Mouse (Mus musculus) heart, postnatal 14 days (tissue): ENCODE measurements around the gene Duoxa1. TPM values are rescaled to one million over a fixed set of nuclear protein-coding genes. Genes with fewer than 3 reads are reported as not detected.
"Not testable (repeated sequence)": the region's sequence is repeated elsewhere in the genome, so short reads cannot be mapped to it uniquely, and the experiment has no call there.

Experiments
- DNase-seq, 2 experiments: peaks; one replicate each; pipeline ENCODE4 v3.0.0; 2021 to 2022
- intact Hi-C: fragments of 180-260 bp; cut with DNase I; formaldehyde crosslinking; loops from one replicate; pipeline ENCODE4 v1.15.1; 2025
- total RNA-seq, 2 experiments: library from RNA; stranded (reverse); gene quantifications; 2 replicates each; pipeline ENCODE4 v1.2.3; 2021

Gene Duoxa1
- total RNA-seq, 2 experiments from 2014 or later, result 0.19 to 0.56 TPM

- intact Hi-C loops, result no loop called here
- DNase-seq, result peak; percentile 31 to 41
Measured at GRCm38 (mm10) chr2:122334170-122334569, 20.6 kb upstream of the Duoxa1 start.

- no peak for DNase-seq
- intact Hi-C loops, result no loop called here
Measured at GRCm38 (mm10) chr2:122332222-122332621, 18.7 kb upstream of the Duoxa1 start.

- intact Hi-C loops, DNase-seq: not testable (repeated sequence)
Measured at GRCm38 (mm10) chr2:122330317-122330716, 16.8 kb upstream of the Duoxa1 start.

- DNase-seq, result no peak
- intact Hi-C loops, result no loop called here
Measured at GRCm38 (mm10) chr2:122327986-122328385, 14.5 kb upstream of the Duoxa1 start.

- no peak for DNase-seq
- intact Hi-C loops, result no loop called here
Measured at GRCm38 (mm10) chr2:122325361-122325760, 11.8 kb upstream of the Duoxa1 start.

GRCm38 (mm10) chr2:122324586-122324985 lies 11.1 kb upstream of the Duoxa1 start:
- DNase-seq, result no peak
- intact Hi-C loops, result no loop called here

- DNase-seq, result no peak
- intact Hi-C loops, result no loop called here
Measured at GRCm38 (mm10) chr2:122323960-122324359, 10.4 kb upstream of the Duoxa1 start.

GRCm38 (mm10) chr2:122317384-122317783 lies 3.9 kb upstream of the Duoxa1 start:
- intact Hi-C loops, result no loop called here
- no peak for DNase-seq

GRCm38 (mm10) chr2:122315372-122315771 lies 1.8 kb upstream of the Duoxa1 start, which contains the start of gene Duox1:
Gene Duox1, plus strand, starts transcription at chr2:122315672.
- intact Hi-C loops, result no loop called here
- no peak for DNase-seq

- DNase-seq, result peak; percentile 60 to 76
Measured at GRCm38 (mm10) chr2:122312722-122313417, 660 bp downstream of the Duoxa1 start.

GRCm38 (mm10) chr2:122311561-122311960 lies 2.0 kb downstream of the Duoxa1 start:
- intact Hi-C loops, result no loop called here

More at GRCm38 (mm10) chr2:122312722-122313417, 660 bp downstream of the Duoxa1 start:
- intact Hi-C loops, result no loop called here

GRCm38 (mm10) chr2:122309647-122310046 lies 3.9 kb downstream of the Duoxa1 start:
- no peak for DNase-seq
- intact Hi-C loops, result no loop called here

More at GRCm38 (mm10) chr2:122311561-122311960, 2.0 kb downstream of the Duoxa1 start:
- no peak for DNase-seq

- intact Hi-C loops, result no loop called here
- DNase-seq, result no peak
Measured at GRCm38 (mm10) chr2:122306184-122306583, 7.3 kb downstream of the Duoxa1 start.

GRCm38 (mm10) chr2:122305097-122305892 lies 8.2 kb downstream of the Duoxa1 start:
- DNase-seq, result no peak

GRCm38 (mm10) chr2:122304544-122304943 lies 9.0 kb downstream of the Duoxa1 start:
- intact Hi-C loops, result loop anchor here (5.0 kb wide), 1 partner anchor 57 kb away; no protein-coding TSS in a partner anchor
- no peak for DNase-seq

More at GRCm38 (mm10) chr2:122305097-122305892, 8.2 kb downstream of the Duoxa1 start:
- intact Hi-C loops, result no loop called here

GRCm38 (mm10) chr2:122302574-122303241 lies 10.8 kb downstream of the Duoxa1 start:
- intact Hi-C loops, result loop anchor here (2.0 to 5.0 kb wide), 2 partner anchors 55 to 108 kb away; no protein-coding TSS in a partner anchor
- DNase-seq, result peak; percentile 62 to 71

- intact Hi-C loops, result loop anchor here (2.0 to 5.0 kb wide), 2 partner anchors 55 to 107 kb away; no protein-coding TSS in a partner anchor
Measured at GRCm38 (mm10) chr2:122301921-122302573, 11.5 kb downstream of the Duoxa1 start.

GRCm38 (mm10) chr2:122301081-122301920 lies 12.2 kb downstream of the Duoxa1 start:
- DNase-seq, result peak; percentile 19 to 27
- intact Hi-C loops, result loop anchor here (5.0 kb wide), 1 partner anchor 54 kb away; no protein-coding TSS in a partner anchor

More at GRCm38 (mm10) chr2:122301921-122302573, 11.5 kb downstream of the Duoxa1 start:
- DNase-seq, result no peak

GRCm38 (mm10) chr2:122300656-122301020 lies 12.9 kb downstream of the Duoxa1 start:
- intact Hi-C loops, result loop anchor here (5.0 kb wide), 1 partner anchor 53 kb away; no protein-coding TSS in a partner anchor
- no peak for DNase-seq
